Mouse (Mus musculus) cortical plate, adult 2 months (tissue): ENCODE data around the gene Nup155.

Experiments
- CTCF ChIP-seq: fragments of 200-500 bp; IDR thresholded peaks from 2 replicates; pipeline ENCODE4 v1.5.1; 2011; ENCODE audit warnings: mild to moderate bottlenecking, control low read depth, low read length; ENCODE audit not compliant: insufficient read depth; ENCODE audit errors: extremely low read depth
- POLR2A ChIP-seq: fragments of 200-500 bp; IDR thresholded peaks from 2 replicates; pipeline ENCODE4 v1.6.1; 2011; ENCODE audit warnings: mild to moderate bottlenecking, low read length, control low read depth; ENCODE audit not compliant: insufficient read depth; ENCODE audit errors: extremely low read depth

DNA sequence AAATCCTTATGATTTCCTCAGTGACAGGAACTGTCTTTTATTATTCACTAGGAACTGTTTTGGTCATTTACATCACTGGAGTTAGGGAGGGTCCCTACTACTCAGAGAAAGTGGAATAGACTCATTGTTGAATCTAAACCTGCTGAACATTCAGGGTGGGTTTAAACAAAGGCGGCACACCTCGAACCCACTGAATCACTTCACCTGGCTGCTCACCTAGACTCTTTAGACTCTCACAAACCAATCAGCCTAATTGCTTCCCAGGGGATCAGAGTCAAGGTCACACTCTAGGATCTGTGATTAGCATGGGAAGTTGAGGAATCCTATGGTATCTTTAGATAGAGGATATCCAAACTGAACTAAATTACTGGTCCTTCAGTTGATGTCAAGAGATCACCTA is 18.4 kb upstream of the Nup155 start:
- TF ChIP-seq CTCF (no peak), POLR2A (no peak)
